Mouse (Mus musculus) myocyte (in vitro differentiated cells): ENCODE measurements at regions not wholly inside any gene's neighbourhood (a gene's known extent, or its start where the extent isn't known, plus 50 kb on each side); places are given as distances from the start of the nearest gene placed in this dataset.

ENCODE experiments used
- CEBPB ChIP-seq: IDR thresholded peaks from 2 replicates; pipeline ENCODE4 v1.6.1; 2011; ENCODE audit warnings: mild to moderate bottlenecking, moderate library complexity; ENCODE audit not compliant: poor library complexity, insufficient read depth, severe bottlenecking
- E2F4 ChIP-seq: IDR thresholded peaks from one replicate; pipeline ENCODE4 v1.6.1; 2011; ENCODE audit warnings: mild to moderate bottlenecking, control low read depth, moderate library complexity; ENCODE audit not compliant: insufficient read depth
- MAX ChIP-seq: IDR thresholded peaks from one replicate; pipeline ENCODE4 v1.6.1; 2011; ENCODE audit warnings: low read depth, mild to moderate bottlenecking, control low read depth
- MYOG ChIP-seq, 3 experiments: IDR thresholded peaks; one replicate each; pipeline ENCODE4 v1.6.1; 2011; ENCODE audit warnings: control low read depth in 2 of 3, low read depth in 2 of 3, mild to moderate bottlenecking in 2 of 3; ENCODE audit not compliant: insufficient read length in 2 of 3, control insufficient read depth in 1 of 3, insufficient read depth in 1 of 3
- POLR2A ChIP-seq: IDR thresholded peaks from one replicate; pipeline ENCODE4 v1.6.1; 2011; ENCODE audit warnings: low read depth, mild to moderate bottlenecking, control low read depth, moderate library complexity; ENCODE audit not compliant: insufficient read length
- POLR2AphosphoS2 ChIP-seq: IDR thresholded peaks from one replicate; pipeline ENCODE4 v1.6.1; 2011; ENCODE audit warnings: low read depth, control low read depth; ENCODE audit not compliant: insufficient read length
- SRF ChIP-seq: IDR thresholded peaks from one replicate; pipeline ENCODE4 v1.6.1; 2011; ENCODE audit warnings: low read depth; ENCODE audit not compliant: control insufficient read depth, insufficient read length
- TCF12 ChIP-seq: IDR thresholded peaks from one replicate; pipeline ENCODE4 v1.6.1; 2011; ENCODE audit warnings: mild to moderate bottlenecking, control low read depth; ENCODE audit not compliant: poor library complexity, insufficient read depth, severe bottlenecking
- TCF3 ChIP-seq: IDR thresholded peaks from one replicate; pipeline ENCODE4 v1.6.1; 2011; ENCODE audit warnings: low read depth, control low read depth; ENCODE audit not compliant: insufficient read length
- USF1 ChIP-seq: IDR thresholded peaks from one replicate; pipeline ENCODE4 v1.6.1; 2011; ENCODE audit warnings: low read depth, mild to moderate bottlenecking, control low read depth, moderate library complexity

GRCm38 (mm10) chrX:99280543-99280942, 144.6 kb downstream of the Efnb1 start:
- TF ChIP-seq CEBPB (no peak), MAX (no peak), E2F4 (no peak), TCF12 (no peak), POLR2A (no peak), SRF (no peak), USF1 (no peak), MYOG (IDR thresholded peaks at IDR 0.05; ENCODE audit: control insufficient read depth in 1 of 3, insufficient read depth in 1 of 3, insufficient read length in 2 of 3, low read depth in 2 of 3) (no peak), POLR2AphosphoS2 (no peak), TCF3 (no peak)
